Mouse (Mus musculus) CH12.LX (cell line): ENCODE measurements around the gene Pttg1ip. TPM values are rescaled to one million over a fixed set of nuclear protein-coding genes. Genes with fewer than 3 reads are reported as not detected.

Experiments used
- DNase-seq: peaks from one replicate; pipeline ENCODE4 v3.0.0-alpha.2; 2013; ENCODE audit errors: extremely low read depth
- H3K27ac ChIP-seq: 2 replicates; pipeline ENCODE4 v1.5.1; 2012; ENCODE audit warnings: low read depth, mild to moderate bottlenecking, control low read depth, moderate library complexity; ENCODE audit not compliant: insufficient read depth
- H3K27me3 ChIP-seq: replicated peaks from 2 replicates; pipeline ENCODE3; 2012; ENCODE audit warnings: inconsistent platforms
- H3K36me3 ChIP-seq, 2 experiments: replicated peaks in 1 of 2; 2 replicates each; pipeline versions ENCODE3 to v1.6.1; 2012; ENCODE audit warnings: inconsistent platforms in 1 of 2, low read length in 1 of 2, mild to moderate bottlenecking in 1 of 2, mixed read lengths in 1 of 2, moderate library complexity in 1 of 2; ENCODE audit not compliant: control insufficient read depth in 1 of 2, insufficient read depth in 1 of 2
- H3K4me1 ChIP-seq, 2 experiments: 2 replicates each; pipeline ENCODE4 v1.6.1; 2012; ENCODE audit warnings: inconsistent platforms in 1 of 2, moderate library complexity in 1 of 2; ENCODE audit not compliant: insufficient read depth in 2 of 2, control insufficient read depth in 1 of 2
- H3K4me2 ChIP-seq: 2 replicates; pipeline ENCODE4 v1.6.1; 2012; ENCODE audit warnings: low read depth, mild to moderate bottlenecking, control low read depth; ENCODE audit not compliant: poor library complexity, insufficient read depth, severe bottlenecking
- H3K4me3 ChIP-seq, 3 experiments: fragments of 150-350 bp in 1 of 3; sonication (generic) in 1 of 3; replicated peaks in 1 of 3; 2 replicates each; pipeline versions ENCODE3 to v1.5.1; 2011 to 2012; ENCODE audit warnings: low read depth in 2 of 3, low read length in 2 of 3, mild to moderate bottlenecking in 2 of 3, moderate library complexity in 2 of 3, control low read depth in 1 of 3, improper control_type of control experiment in 1 of 3, inconsistent platforms in 1 of 3, mixed read lengths in 1 of 3; ENCODE audit not compliant: poor library complexity in 1 of 3
- H3K79me2 ChIP-seq: replicated peaks from 2 replicates; pipeline ENCODE4 v1.6.1; 2012; ENCODE audit warnings: mild to moderate bottlenecking, moderate library complexity; ENCODE audit not compliant: control insufficient read depth, poor library complexity, insufficient read depth, severe bottlenecking; ENCODE audit errors: extremely low read depth
- H3K9ac ChIP-seq: 2 replicates; pipeline ENCODE4 v1.6.1; 2012; ENCODE audit warnings: low read depth, mild to moderate bottlenecking, control low read depth, moderate library complexity; ENCODE audit not compliant: insufficient read depth
- H3K9me3 ChIP-seq: replicated peaks from 2 replicates; pipeline ENCODE3; 2012; ENCODE audit warnings: low read length, inconsistent platforms, mixed read lengths
- CHD2 ChIP-seq: IDR thresholded peaks from 2 replicates; pipeline ENCODE4 v1.6.1; 2011; ENCODE audit warnings: low read length, improper control_type of control experiment
- CTCF ChIP-seq, 2 experiments: IDR thresholded peaks in 1 of 2; conservative IDR thresholded peaks in 1 of 2; 2 replicates each; pipeline ENCODE4 v1.5.1; 2011 to 2012; ENCODE audit warnings: low read depth in 2 of 2, low read length in 2 of 2, improper control_type of control experiment in 1 of 2, inconsistent platforms in 1 of 2, mild to moderate bottlenecking in 1 of 2, moderate library complexity in 1 of 2
- ELF1 ChIP-seq: IDR thresholded peaks from 2 replicates; pipeline ENCODE4 v1.6.1; 2014; ENCODE audit warnings: low read depth, mild to moderate bottlenecking, inconsistent platforms, low read length, improper control_type of control experiment
- EP300 ChIP-seq: IDR thresholded peaks from 2 replicates; pipeline ENCODE4 v1.6.1; 2011; ENCODE audit warnings: low read length, improper control_type of control experiment
- ETS1 ChIP-seq: conservative IDR thresholded peaks from 2 replicates; pipeline ENCODE4 v1.6.1; 2012; ENCODE audit warnings: low read depth, mild to moderate bottlenecking, inconsistent platforms, low read length, improper control_type of control experiment, moderate library complexity
- GABPA ChIP-seq: IDR thresholded peaks from 2 replicates; pipeline ENCODE4 v1.6.1; 2012; ENCODE audit warnings: low read depth, low read length, improper control_type of control experiment, inconsistent platforms; ENCODE audit not compliant: insufficient replicate concordance
- IRF4 ChIP-seq: IDR thresholded peaks from 2 replicates; pipeline ENCODE4 v1.6.1; 2014; ENCODE audit warnings: low read depth, mild to moderate bottlenecking, inconsistent platforms, low read length, improper control_type of control experiment
- KAT2A ChIP-seq: IDR thresholded peaks from 2 replicates; pipeline ENCODE4 v1.6.1; 2012; ENCODE audit warnings: low read length, improper control_type of control experiment, inconsistent platforms; ENCODE audit not compliant: insufficient replicate concordance
- MAX ChIP-seq: IDR thresholded peaks from 2 replicates; pipeline ENCODE4 v1.6.1; 2011; ENCODE audit warnings: low read length, improper control_type of control experiment
- NELFE ChIP-seq: IDR thresholded peaks from 2 replicates; pipeline ENCODE4 v1.6.1; 2011; ENCODE audit warnings: low read depth, low read length, improper control_type of control experiment
- NRF1 ChIP-seq: IDR thresholded peaks from 2 replicates; pipeline ENCODE4 v1.6.1; 2014; ENCODE audit warnings: low read depth, mild to moderate bottlenecking, inconsistent platforms, low read length, improper control_type of control experiment, moderate library complexity
- PAX5 ChIP-seq: IDR thresholded peaks from 2 replicates; pipeline ENCODE4 v1.6.1; 2012; ENCODE audit warnings: low read length, inconsistent platforms, mixed read lengths
- POLR2AphosphoS2 ChIP-seq: IDR thresholded peaks from 2 replicates; pipeline ENCODE4 v1.6.1; 2011; ENCODE audit warnings: low read depth, low read length, improper control_type of control experiment
- RAD21 ChIP-seq: IDR thresholded peaks from 2 replicates; pipeline ENCODE4 v1.6.1; 2011; ENCODE audit warnings: low read depth, mild to moderate bottlenecking, low read length, improper control_type of control experiment, moderate library complexity
- SIN3A ChIP-seq: IDR thresholded peaks from 2 replicates; pipeline ENCODE4 v1.6.1; 2012; ENCODE audit warnings: low read length, improper control_type of control experiment, inconsistent platforms
- SMC3 ChIP-seq: IDR thresholded peaks from 2 replicates; pipeline ENCODE4 v1.6.1; 2011; ENCODE audit warnings: low read depth, low read length, improper control_type of control experiment
- TBP ChIP-seq: conservative IDR thresholded peaks from 2 replicates; pipeline ENCODE4 v1.6.1; 2011; ENCODE audit warnings: low read depth, low read length, improper control_type of control experiment
- UBTF ChIP-seq: IDR thresholded peaks from 2 replicates; pipeline ENCODE4 v1.6.1; 2012; ENCODE audit warnings: low read depth, mild to moderate bottlenecking, inconsistent platforms, low read length, improper control_type of control experiment, moderate library complexity
- ZC3H11A ChIP-seq: IDR thresholded peaks from 2 replicates; pipeline ENCODE4 v1.6.1; 2012; ENCODE audit warnings: low read depth, mild to moderate bottlenecking, inconsistent platforms, low read length, improper control_type of control experiment
- ZKSCAN1 ChIP-seq: IDR thresholded peaks from 2 replicates; pipeline ENCODE4 v1.6.1; 2012; ENCODE audit warnings: low read depth, inconsistent platforms, low read length, improper control_type of control experiment, borderline replicate concordance
- dilution Hi-C: fragments of 300-500 bp; cut with MboI; formaldehyde crosslinking; loops from 2 replicates; pipeline ENCODE4 v1.14.3; 2020; ENCODE audit warnings: low sequenced_read_pairs; ENCODE audit not compliant: extremely low pct_unique_long_range_greater_than_20kb, extremely low pct_ligation_motif_present
- in situ Hi-C: fragments of 300-500 bp; cut with MboI; formaldehyde crosslinking; loops from 3 replicates; pipeline ENCODE4 v1.14.3; 2019; ENCODE audit warnings: low sequenced_read_pairs, low pct_ligation_motif_present, low pct_unique_long_range_greater_than_20kb, mixed read lengths
- polyA plus RNA-seq: library from polyadenylated mRNA; unstranded; fragments of >175 nt; gene quantifications from 2 replicates; pipeline ENCODE4 v1.2.1, GENCODE M21; 2012; ENCODE audit warnings: low read depth; ENCODE audit not compliant: insufficient read length
- total RNA-seq, 2 experiments: library from RNA; depleted of rRNA; stranded (reverse); fragments of 300-350 nt in 1 of 2; fragments of >200 nt in 1 of 2; gene quantifications; 2 replicates each; pipeline ENCODE4 v1.2.3; 2012 to 2014

Pttg1ip gene
- total and polyA plus RNA-seq, 3 experiments, result 18.9 to 25.3 (median 20.7) TPM

- Histone ChIP-seq H3K27ac (no peak overlapping the region), H3K4me2 (no peak overlapping the region), H3K36me3 (peaks cover 29 to 78% of the 10 kb centered on the region in 2 experiments), H3K4me1 (peaks cover 0 to 18% of the 10 kb centered on the region in 2 experiments; a peak in 1 of 4 replicates), H3K9me3 (peaks cover 4% of the 10 kb centered on the region), H3K4me3 (no peak overlapping the region), H3K79me2 (no peaks in the 10 kb centered on the region), H3K9ac (no peak overlapping the region), H3K27me3 (no peaks in the 10 kb centered on the region)
- TF ChIP-seq ELF1, result no peak
- no peak for TF ChIP-seq NRF1
- no peak for TF ChIP-seq NELFE
- no peak for TF ChIP-seq IRF4
- no peak for TF ChIP-seq TBP
- dilution Hi-C loops (no loop called here), in situ Hi-C loops (no loop called here)
- DNase-seq, result no peak
These were observed 8.2 kb downstream of the Pttg1ip start for GRCm38 (mm10) chr10:77589749-77590148.

- no peak overlapping the region for H3K9ac ChIP-seq
- H3K4me3 ChIP-seq, result no peak overlapping the region
- TF ChIP-seq ZC3H11A, result no peak
- no peak for TF ChIP-seq KAT2A
- TF ChIP-seq NRF1, result peak; percentile 78
- TF ChIP-seq CTCF (conservative IDR thresholded peaks at IDR 0.05 in 1 of 2, IDR thresholded peaks at IDR 0.05 in 1 of 2; ENCODE audit: low read depth in 2 of 2, low read length in 2 of 2), result peak; percentile 74 to 97
- TF ChIP-seq CHD2, result no peak
- TF ChIP-seq MAX, result peak; percentile 63
- 0 out of 2 replicates have a peak, but pooled peaks have one; percentile 39 for TF ChIP-seq ELF1
- TF ChIP-seq POLR2AphosphoS2, result no peak
- TF ChIP-seq ETS1, result no peak
- peak; percentile 58 for TF ChIP-seq SMC3
- TF ChIP-seq ZKSCAN1, result no peak
- TF ChIP-seq PAX5, result no peak
- peak; percentile 72 for TF ChIP-seq RAD21
- no peak for TF ChIP-seq UBTF
- TF ChIP-seq GABPA, result no peak
- TF ChIP-seq EP300, result no peak
- TF ChIP-seq SIN3A, result no peak
- in situ Hi-C loops (no loop called here), dilution Hi-C loops (no loop called here)
- no peaks in the 10 kb centered on the region for H3K79me2 ChIP-seq
- peaks cover 36 to 89% of the 10 kb centered on the region in 2 experiments for H3K36me3 ChIP-seq
- no peak overlapping the region for H3K27ac ChIP-seq
- peaks cover 4% of the 10 kb centered on the region for H3K9me3 ChIP-seq
- peaks cover 0 to 18% of the 10 kb centered on the region in 2 experiments; a peak in 1 of 4 replicates for H3K4me1 ChIP-seq
- H3K4me2 ChIP-seq, result no peak overlapping the region
- no peaks in the 10 kb centered on the region for H3K27me3 ChIP-seq
- peak; percentile 81 for DNase-seq
These were observed 9.3 kb downstream of the Pttg1ip start for GRCm38 (mm10) chr10:77590812-77591211.
